Mouse (Mus musculus) stomach, embryonic 15.5 days (tissue): ENCODE data around the gene Elf3. TPM values are rescaled to one million over a fixed set of nuclear protein-coding genes. Genes with fewer than 3 reads are reported as not detected.

Source experiments
- ATAC-seq: fragments of 200-750 bp; cut with Nextera tagmentation; 2 replicates; pipeline ENCODE4 v1.8.0; 2017; ENCODE audit warnings: low read depth, moderate number of reproducible peaks, moderate TSS enrichment; ENCODE audit not compliant: insufficient read depth, low FRiP score
- H3K27ac ChIP-seq: fragments of 300-500 bp; sonication (generic); 2 replicates; pipeline ENCODE4 v1.5.1; 2015; ENCODE audit warnings: mild to moderate bottlenecking, inconsistent platforms
- H3K27me3 ChIP-seq: fragments of 300-500 bp; sonication (generic); replicated peaks from 2 replicates; pipeline ENCODE4 v1.6.1; 2015; ENCODE audit warnings: inconsistent platforms
- H3K36me3 ChIP-seq: fragments of 300-500 bp; sonication (generic); 2 replicates; pipeline ENCODE4 v1.6.1; 2015; ENCODE audit warnings: inconsistent platforms
- H3K4me1 ChIP-seq: fragments of 300-500 bp; sonication (generic); 2 replicates; pipeline ENCODE4 v1.6.1; 2015; ENCODE audit warnings: inconsistent platforms
- H3K4me2 ChIP-seq: fragments of 300-500 bp; sonication (generic); 2 replicates; pipeline ENCODE4 v1.6.1; 2015; ENCODE audit warnings: mild to moderate bottlenecking, inconsistent platforms
- H3K4me3 ChIP-seq: fragments of 300-500 bp; sonication (generic); replicated peaks from 2 replicates; pipeline ENCODE4 v1.5.1; 2015; ENCODE audit warnings: inconsistent platforms
- H3K9ac ChIP-seq: fragments of 300-500 bp; sonication (generic); 2 replicates; pipeline ENCODE4 v1.6.1; 2015; ENCODE audit warnings: inconsistent platforms
- H3K9me3 ChIP-seq: fragments of 300-500 bp; sonication (generic); 2 replicates; pipeline ENCODE4 v1.6.1; 2016; ENCODE audit warnings: inconsistent platforms
- WGBS: fragments of 180-500 bp; shearing (Covaris S2); methylation state at CpG from one replicate; pipeline ENCODE4 v1.1.7; 2015; 5-methylcytosine and 5-hydroxymethylcytosine counted together
- polyA plus RNA-seq: library from polyadenylated mRNA; unstranded; fragments of >200 nt; fragmentation: Nextera tagmentation; extraction: Ambion mirVana; gene quantifications from 2 replicates; pipeline ENCODE4 v1.2.1, GENCODE M21; 2015

The Elf3 gene
- 131 and 134 TPM in 2 replicates for polyA plus RNA-seq

GRCm38 (mm10) chr1:135258380-135259127, at the start of gene Elf3:
TSS of gene Elf3 (minus strand) at chr1:135258568.
- WGBS, result 14% methylated on average over 19 of the region's 19 CpGs
- H3K4me2 ChIP-seq, result peak within 1 kb of the TSS; percentile 76
- ATAC-seq, result peak; percentile 89

GRCm38 (mm10) chr1:135290908-135291307, 32.5 kb upstream of the Elf3 start:
- no peaks in the 10 kb centered on the region for H3K4me1 ChIP-seq

More at GRCm38 (mm10) chr1:135258380-135259127, at the start of gene Elf3:
- H3K9me3 ChIP-seq, result no peaks in the 10 kb centered on the region
- H3K4me3 ChIP-seq, result peak within 1 kb of the TSS; percentile 43
- peak within 1 kb of the TSS; percentile 37 for H3K9ac ChIP-seq
- H3K27ac ChIP-seq, result peak within 1 kb of the TSS; percentile 96
- H3K36me3 ChIP-seq, result peaks cover under 1% of the 10 kb centered on the region; the same call in 1 of the 2 replicates
- no peaks in the 10 kb centered on the region for H3K27me3 ChIP-seq
- peaks cover 9% of the 10 kb centered on the region for H3K4me1 ChIP-seq

GRCm38 (mm10) chr1:135286311-135286710, 27.9 kb upstream of the Elf3 start:
- no peak overlapping the region for H3K4me3 ChIP-seq
- H3K27ac ChIP-seq, result no peak overlapping the region
- no peaks in the 10 kb centered on the region for H3K27me3 ChIP-seq
- 73% methylated on average over 2 of the region's 2 CpGs for WGBS
- ATAC-seq, result no peak
- no peak overlapping the region for H3K4me2 ChIP-seq
- no peaks in the 10 kb centered on the region for H3K36me3 ChIP-seq
- H3K4me1 ChIP-seq, result peaks cover 9% of the 10 kb centered on the region; the same call in 1 of the 2 replicates
- H3K9ac ChIP-seq, result no peak overlapping the region
- no peaks in the 10 kb centered on the region for H3K9me3 ChIP-seq

More at GRCm38 (mm10) chr1:135290908-135291307, 32.5 kb upstream of the Elf3 start:
- Histone ChIP-seq H3K36me3 (peaks cover 7% of the 10 kb centered on the region; the same call in 1 of the 2 replicates), H3K9ac (no peak overlapping the region), H3K27me3 (no peaks in the 10 kb centered on the region), H3K27ac (no peak overlapping the region), H3K9me3 (no peaks in the 10 kb centered on the region), H3K4me3 (no peak overlapping the region), H3K4me2 (no peak overlapping the region)
- ATAC-seq, result no peak
- WGBS, result 81% methylated on average over 5 of the region's 5 CpGs

- Histone ChIP-seq H3K9me3 (no peaks in the 10 kb centered on the region), H3K4me2 (peak within 1 kb of the TSS; percentile 71), H3K9ac (peak within 1 kb of the TSS; percentile 82), H3K4me3 (peak within 1 kb of the TSS; percentile 62), H3K36me3 (0 out of 2 replicates have a peak, but pooled peaks cover 4% of the 10 kb centered on the region), H3K27ac (peak within 1 kb of the TSS; percentile 86), H3K4me1 (peaks cover 13% of the 10 kb centered on the region; the same call in 1 of the 2 replicates), H3K27me3 (no peaks in the 10 kb centered on the region)
- peak; percentile 81 for ATAC-seq
- WGBS, result under 1% methylated on average over 39 of the region's 39 CpGs
Observed at GRCm38 (mm10) chr1:135283826-135284291, 25.5 kb upstream of the Elf3 start, which contains the start of gene Rnpep. TSS of gene Rnpep (minus strand) at chr1:135284084.

GRCm38 (mm10) chr1:135283287-135283825, 25.0 kb upstream of the Elf3 start:
- peak overlapping the region; percentile 62 for H3K4me3 ChIP-seq
- peak overlapping the region; percentile 86 for H3K27ac ChIP-seq
- WGBS, result 0% methylated on average over 48 of the region's 48 CpGs
- H3K4me2 ChIP-seq, result peak overlapping the region; percentile 71
- peaks cover 13% of the 10 kb centered on the region; the same call in 1 of the 2 replicates for H3K4me1 ChIP-seq
- H3K27me3 ChIP-seq, result no peaks in the 10 kb centered on the region
- H3K36me3 ChIP-seq, result peaks cover 7% of the 10 kb centered on the region; the same call in 1 of the 2 replicates
- H3K9ac ChIP-seq, result peak overlapping the region; percentile 82
- H3K9me3 ChIP-seq, result no peaks in the 10 kb centered on the region
- peak; percentile 52 for ATAC-seq

- Histone ChIP-seq H3K4me1 (peaks cover 13% of the 10 kb centered on the region; the same call in 1 of the 2 replicates), H3K4me3 (peak overlapping the region; percentile 62), H3K9me3 (no peaks in the 10 kb centered on the region), H3K4me2 (peak overlapping the region; percentile 71), H3K27me3 (no peaks in the 10 kb centered on the region), H3K36me3 (peaks cover 13% of the 10 kb centered on the region), H3K9ac (peak overlapping the region; percentile 82), H3K27ac (peak overlapping the region; percentile 86)
- ATAC-seq, result no peak
- WGBS, result 31% methylated on average over 13 of the region's 13 CpGs
Observed at GRCm38 (mm10) chr1:135282536-135283286, 24.3 kb upstream of the Elf3 start.

GRCm38 (mm10) chr1:135281841-135282240, 23.5 kb upstream of the Elf3 start:
- Histone ChIP-seq H3K27ac (no peak overlapping the region), H3K36me3 (peaks cover 19% of the 10 kb centered on the region), H3K4me2 (0 out of 2 replicates have a peak overlapping the region, but pooled peaks have one; percentile 71), H3K27me3 (no peaks in the 10 kb centered on the region), H3K4me3 (no peak overlapping the region; the same call in 1 of the 2 replicates), H3K9me3 (no peaks in the 10 kb centered on the region), H3K9ac (no peak overlapping the region), H3K4me1 (peaks cover 13% of the 10 kb centered on the region; the same call in 1 of the 2 replicates)
- WGBS, result 91% methylated on average over 17 of the region's 17 CpGs
- ATAC-seq, result no peak

GRCm38 (mm10) chr1:135280646-135281045, 22.3 kb upstream of the Elf3 start:
- 66% methylated on average over 9 of the region's 9 CpGs for WGBS
- Histone ChIP-seq H3K36me3 (peaks cover 29% of the 10 kb centered on the region), H3K4me2 (no peak overlapping the region), H3K9ac (no peak overlapping the region), H3K27me3 (no peaks in the 10 kb centered on the region), H3K4me1 (peaks cover 13% of the 10 kb centered on the region; the same call in 1 of the 2 replicates), H3K27ac (no peak overlapping the region), H3K9me3 (no peaks in the 10 kb centered on the region), H3K4me3 (no peak overlapping the region)
- ATAC-seq, result no peak

GRCm38 (mm10) chr1:135271371-135271770, 13.0 kb upstream of the Elf3 start:
- Histone ChIP-seq H3K27me3 (no peaks in the 10 kb centered on the region), H3K9me3 (no peaks in the 10 kb centered on the region; the same call in 1 of the 2 replicates), H3K4me3 (no peak overlapping the region), H3K4me2 (no peak overlapping the region), H3K4me1 (no peaks in the 10 kb centered on the region), H3K36me3 (peaks cover 45% of the 10 kb centered on the region), H3K27ac (no peak overlapping the region), H3K9ac (no peak overlapping the region)
- ATAC-seq, result no peak
- WGBS, result 81% methylated on average over 9 of the region's 9 CpGs

GRCm38 (mm10) chr1:135267663-135268446, 9.5 kb upstream of the Elf3 start:
- Histone ChIP-seq H3K4me3 (no peak overlapping the region), H3K9me3 (no peaks in the 10 kb centered on the region; the same call in 1 of the 2 replicates), H3K4me2 (no peak overlapping the region), H3K27ac (no peak overlapping the region), H3K9ac (no peak overlapping the region), H3K27me3 (no peaks in the 10 kb centered on the region), H3K4me1 (no peaks in the 10 kb centered on the region), H3K36me3 (peaks cover 48% of the 10 kb centered on the region)
- no peak for ATAC-seq
- WGBS, result 76% methylated on average over 10 of the region's 10 CpGs

GRCm38 (mm10) chr1:135265834-135266233, 7.5 kb upstream of the Elf3 start:
- 57% methylated on average over 5 of the region's 5 CpGs for WGBS
- Histone ChIP-seq H3K27ac (peak overlapping the region; percentile 67), H3K4me3 (no peak overlapping the region), H3K4me2 (no peak overlapping the region), H3K9ac (no peak overlapping the region), H3K27me3 (no peaks in the 10 kb centered on the region), H3K36me3 (peaks cover 32% of the 10 kb centered on the region), H3K9me3 (no peaks in the 10 kb centered on the region; the same call in 1 of the 2 replicates), H3K4me1 (no peaks in the 10 kb centered on the region)
- ATAC-seq, result peak; percentile 84
